Mouse (Mus musculus) bone marrow, adult 2 months (tissue): Measurements from ENCODE around the gene Col6a5.

Experiments used
- CTCF ChIP-seq: fragments of 200-500 bp; IDR thresholded peaks from 2 replicates; pipeline ENCODE4 v1.5.1; 2011; ENCODE audit warnings: low read length, control low read depth; ENCODE audit not compliant: control insufficient read depth, insufficient read depth
- POLR2A ChIP-seq: fragments of 200-500 bp; IDR thresholded peaks from 2 replicates; pipeline ENCODE4 v1.6.1; 2011; ENCODE audit warnings: low read depth, mild to moderate bottlenecking, control low read depth, low read length, borderline replicate concordance; ENCODE audit not compliant: control insufficient read depth

DNA sequence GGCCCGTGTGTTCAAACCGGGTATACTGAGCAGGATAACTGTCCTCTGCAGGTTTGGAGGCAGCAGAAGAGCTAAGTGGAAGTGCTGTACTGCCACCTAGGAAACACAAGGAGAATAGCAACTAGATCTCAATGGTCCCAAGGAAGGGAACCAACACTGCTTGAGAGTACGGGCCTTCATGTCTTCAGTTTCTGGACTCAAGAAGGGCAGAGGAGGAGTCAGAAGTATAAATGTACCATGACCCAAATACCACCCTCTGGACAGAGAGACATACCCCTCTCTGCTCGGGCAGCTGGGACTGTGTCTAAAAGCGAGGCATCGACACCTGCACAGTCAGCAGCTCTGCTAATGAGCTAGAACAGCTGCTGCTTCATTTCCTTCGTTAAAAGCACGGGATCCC lies 27.7 kb upstream of the Col6a5 start:
- TF ChIP-seq CTCF (no peak), POLR2A (no peak)
